Mouse (Mus musculus): ENCODE results near the gene Auh.

DNA sequence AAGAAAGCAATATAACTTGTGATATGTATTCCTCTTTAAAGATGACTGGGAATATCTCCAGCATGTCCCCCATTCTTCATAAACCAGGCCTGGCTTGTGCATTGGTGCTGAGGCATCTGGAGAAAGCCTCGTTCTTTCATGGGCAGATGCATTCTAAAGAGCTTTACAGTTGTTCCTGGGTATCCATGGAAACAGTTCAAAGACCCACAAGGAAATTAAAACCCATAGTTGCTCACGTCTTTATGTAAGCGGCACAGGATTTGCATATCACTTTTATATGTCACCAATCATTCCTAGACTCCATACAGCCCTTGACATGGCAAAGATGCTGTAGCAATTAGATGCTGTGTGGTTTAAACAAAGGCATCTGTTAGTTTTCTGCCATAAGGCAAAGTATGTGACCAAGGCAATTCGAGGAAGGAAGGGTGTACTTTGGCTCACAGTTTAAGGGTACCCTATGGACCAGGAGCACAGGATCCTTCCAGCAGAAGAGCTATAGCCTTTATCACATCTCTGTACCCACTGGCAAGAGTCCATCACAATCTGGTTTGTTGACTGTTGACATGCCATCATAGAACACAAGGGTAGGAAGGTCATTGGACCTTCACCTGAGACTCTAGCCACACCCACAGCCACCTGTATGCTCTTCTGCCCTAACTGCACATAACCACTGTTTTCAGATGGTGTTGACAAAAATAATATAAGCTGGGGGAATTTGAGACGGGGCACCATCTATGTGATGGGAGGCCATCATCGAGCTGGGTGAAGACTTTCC lies 24.5 kb upstream of the Auh start:
- TF ChIP-seq CTCF (conservative IDR thresholded peaks at IDR 0.05 in 1 of 2, IDR thresholded peaks at IDR 0.05 in 1 of 2; ENCODE audit: low read depth in 2 of 2, low read length in 2 of 2) (no peak), POLR2A (IDR thresholded peaks at IDR 0.05; ENCODE audit: low read depth, low read length) (no peak), MAX (IDR thresholded peaks at IDR 0.05; ENCODE audit: low read length) (no peak), MEF2A (IDR thresholded peaks at IDR 0.05; ENCODE audit: borderline replicate concordance, low read depth, low read length) (no peak), ZMIZ1 (IDR thresholded peaks at IDR 0.05; ENCODE audit: low read depth, low read length) (no peak), CHD2 (IDR thresholded peaks at IDR 0.05; ENCODE audit: low read length) (no peak), MAZ (IDR thresholded peaks at IDR 0.05; ENCODE audit: low read depth, low read length) (no peak)
